Mouse (Mus musculus): ENCODE measurements around the gene Gm20388. TPM values are rescaled to one million over a fixed set of nuclear protein-coding genes. Genes with fewer than 3 reads are reported as not detected.

Gene Gm20388
- total RNA-seq, 1 experiment from 2014 or later = 10.0 TPM

GRCm38 (mm10) chr8:122931834-122932560 is 3021.4 kb downstream of the Gm20388 start:
- ATAC-seq (replicated peaks; ENCODE audit: insufficient number of reproducible peaks, low FRiP score, low TSS enrichment, poor library complexity, severe bottlenecking) = no peak

- no peak for ATAC-seq (replicated peaks; ENCODE audit: insufficient number of reproducible peaks, low FRiP score, low TSS enrichment, poor library complexity, severe bottlenecking)
Measured at GRCm38 (mm10) chr8:122932561-122932959, 3021.9 kb downstream of the Gm20388 start.

GRCm38 (mm10) chr8:122933973-122934372 is 3023.3 kb downstream of the Gm20388 start:
- ATAC-seq (replicated peaks; ENCODE audit: insufficient number of reproducible peaks, low FRiP score, low TSS enrichment, poor library complexity, severe bottlenecking) = peak; percentile 70

GRCm38 (mm10) chr8:122935118-122935517 is 3024.5 kb downstream of the Gm20388 start:
- no peak for ATAC-seq (replicated peaks; ENCODE audit: insufficient number of reproducible peaks, low FRiP score, low TSS enrichment, poor library complexity, severe bottlenecking)

GRCm38 (mm10) chr8:122935912-122936311 is 3025.3 kb downstream of the Gm20388 start:
- ATAC-seq (replicated peaks; ENCODE audit: insufficient number of reproducible peaks, low FRiP score, low TSS enrichment, poor library complexity, severe bottlenecking) = no peak

GRCm38 (mm10) chr8:122937545-122938053 is 3027.0 kb downstream of the Gm20388 start:
- ATAC-seq (replicated peaks; ENCODE audit: insufficient number of reproducible peaks, low FRiP score, low TSS enrichment, poor library complexity, severe bottlenecking) = peak; percentile 16; the same call in 1 of the 2 replicates

GRCm38 (mm10) chr8:122938170-122938569 is 3027.5 kb downstream of the Gm20388 start:
- ATAC-seq (replicated peaks; ENCODE audit: insufficient number of reproducible peaks, low FRiP score, low TSS enrichment, poor library complexity, severe bottlenecking) = no peak

- ATAC-seq (replicated peaks; ENCODE audit: insufficient number of reproducible peaks, low FRiP score, low TSS enrichment, poor library complexity, severe bottlenecking) = no peak
Measured at GRCm38 (mm10) chr8:122938591-122938990, 3027.9 kb downstream of the Gm20388 start.

GRCm38 (mm10) chr8:122942803-122943713 is 3032.4 kb downstream of the Gm20388 start:
- no peak for ATAC-seq (replicated peaks; ENCODE audit: insufficient number of reproducible peaks, low FRiP score, low TSS enrichment, poor library complexity, severe bottlenecking)

GRCm38 (mm10) chr8:122945775-122946174 is 3035.1 kb downstream of the Gm20388 start:
- peak; percentile 67 for ATAC-seq (replicated peaks; ENCODE audit: insufficient number of reproducible peaks, low FRiP score, low TSS enrichment, poor library complexity, severe bottlenecking)

GRCm38 (mm10) chr8:122949701-122950100 is 3039.1 kb downstream of the Gm20388 start:
- ATAC-seq (replicated peaks; ENCODE audit: insufficient number of reproducible peaks, low FRiP score, low TSS enrichment, poor library complexity, severe bottlenecking) = no peak

- ATAC-seq (replicated peaks; ENCODE audit: insufficient number of reproducible peaks, low FRiP score, low TSS enrichment, poor library complexity, severe bottlenecking) = no peak
Measured at GRCm38 (mm10) chr8:122951456-122951855, 3040.8 kb downstream of the Gm20388 start.

- peak; percentile 58; the same call in 1 of the 2 replicates for ATAC-seq (replicated peaks; ENCODE audit: insufficient number of reproducible peaks, low FRiP score, low TSS enrichment, poor library complexity, severe bottlenecking)
Measured at GRCm38 (mm10) chr8:122953028-122953427, 3042.4 kb downstream of the Gm20388 start.

- ATAC-seq (replicated peaks; ENCODE audit: insufficient number of reproducible peaks, low FRiP score, low TSS enrichment, poor library complexity, severe bottlenecking) = no peak
Measured at GRCm38 (mm10) chr8:122954090-122954799, 3043.6 kb downstream of the Gm20388 start.

GRCm38 (mm10) chr8:122955195-122955594 is 3044.6 kb downstream of the Gm20388 start:
- no peak for ATAC-seq (replicated peaks; ENCODE audit: insufficient number of reproducible peaks, low FRiP score, low TSS enrichment, poor library complexity, severe bottlenecking)

GRCm38 (mm10) chr8:122955997-122956396 is 3045.4 kb downstream of the Gm20388 start:
- ATAC-seq (replicated peaks; ENCODE audit: insufficient number of reproducible peaks, low FRiP score, low TSS enrichment, poor library complexity, severe bottlenecking) = no peak

GRCm38 (mm10) chr8:122960323-122960722 is 3049.7 kb downstream of the Gm20388 start:
- no peak for ATAC-seq (replicated peaks; ENCODE audit: insufficient number of reproducible peaks, low FRiP score, low TSS enrichment, poor library complexity, severe bottlenecking)

- ATAC-seq (replicated peaks; ENCODE audit: insufficient number of reproducible peaks, low FRiP score, low TSS enrichment, poor library complexity, severe bottlenecking) = 0 out of 2 replicates have a peak, but pooled peaks have one; percentile 11
Measured at GRCm38 (mm10) chr8:122960932-122961331, 3050.3 kb downstream of the Gm20388 start.

- ATAC-seq (replicated peaks; ENCODE audit: insufficient number of reproducible peaks, low FRiP score, low TSS enrichment, poor library complexity, severe bottlenecking) = no peak
Measured at GRCm38 (mm10) chr8:122961458-122961857, 3050.8 kb downstream of the Gm20388 start.

All from monocyte, adult 5-6 weeks (primary cell).